Mouse (Mus musculus) stomach, embryonic 14.5 days (tissue): ENCODE measurements around the gene Nr3c2. TPM values are rescaled to one million over a fixed set of nuclear protein-coding genes. Genes with fewer than 3 reads are reported as not detected.

Experiments
- ATAC-seq: fragments of 200-750 bp; cut with Nextera tagmentation; 2 replicates; pipeline ENCODE4 v1.8.0; 2017; ENCODE audit warnings: low read depth, moderate TSS enrichment; ENCODE audit not compliant: insufficient number of reproducible peaks, insufficient read depth, low FRiP score
- H3K27ac ChIP-seq: fragments of 300-500 bp; sonication (generic); 2 replicates; pipeline ENCODE4 v1.5.1; 2014; ENCODE audit warnings: mild to moderate bottlenecking, low read length, moderate library complexity, mixed read lengths
- H3K27me3 ChIP-seq: fragments of 300-500 bp; sonication (generic); 2 replicates; pipeline ENCODE4 v1.6.1; 2014; ENCODE audit warnings: low read length, control low read depth, mixed read lengths; ENCODE audit not compliant: control insufficient read depth, insufficient read depth
- H3K36me3 ChIP-seq: fragments of 300-500 bp; sonication (generic); 2 replicates; pipeline ENCODE4 v1.6.1; 2014; ENCODE audit warnings: mild to moderate bottlenecking, control low read depth, low read length, moderate library complexity, mixed read lengths; ENCODE audit not compliant: control insufficient read depth, insufficient read depth
- H3K4me1 ChIP-seq: fragments of 300-500 bp; sonication (generic); 2 replicates; pipeline ENCODE4 v1.6.1; 2014; ENCODE audit warnings: low read length, control low read depth, mixed read lengths; ENCODE audit not compliant: control insufficient read depth, insufficient read depth
- H3K4me2 ChIP-seq: fragments of 300-500 bp; sonication (generic); replicated peaks from 2 replicates; pipeline ENCODE4 v1.6.1; 2014; ENCODE audit warnings: low read depth, low read length, control low read depth
- H3K4me3 ChIP-seq: fragments of 300-500 bp; sonication (generic); 2 replicates; pipeline ENCODE4 v1.5.1; 2014; ENCODE audit warnings: low read depth, low read length, control low read depth
- H3K9ac ChIP-seq: fragments of 300-500 bp; sonication (generic); replicated peaks from 2 replicates; pipeline ENCODE4 v1.6.1; 2014; ENCODE audit warnings: low read depth, mild to moderate bottlenecking, control low read depth, low read length, moderate library complexity, mixed read lengths
- H3K9me3 ChIP-seq: fragments of 300-500 bp; sonication (generic); 2 replicates; pipeline ENCODE4 v1.6.1; 2016; ENCODE audit warnings: low read depth, low read length, control low read depth; ENCODE audit not compliant: control insufficient read depth
- WGBS: fragments of 180-500 bp; shearing (Covaris S2); extraction: QIAGEN DNeasy Blood & Tissue Kit; methylation state at CpG from one replicate; pipeline ENCODE4 v1.1.7; 2014; 5-methylcytosine and 5-hydroxymethylcytosine counted together
- polyA plus RNA-seq: library from polyadenylated mRNA; unstranded; fragments of >200 nt; fragmentation: Nextera tagmentation; extraction: Ambion mirVana; gene quantifications from 2 replicates; pipeline ENCODE4 v1.2.1, GENCODE M21; 2014

The Nr3c2 gene
- polyA plus RNA-seq, 1 experiment from 2014 or later: 2.9 TPM

DNA sequence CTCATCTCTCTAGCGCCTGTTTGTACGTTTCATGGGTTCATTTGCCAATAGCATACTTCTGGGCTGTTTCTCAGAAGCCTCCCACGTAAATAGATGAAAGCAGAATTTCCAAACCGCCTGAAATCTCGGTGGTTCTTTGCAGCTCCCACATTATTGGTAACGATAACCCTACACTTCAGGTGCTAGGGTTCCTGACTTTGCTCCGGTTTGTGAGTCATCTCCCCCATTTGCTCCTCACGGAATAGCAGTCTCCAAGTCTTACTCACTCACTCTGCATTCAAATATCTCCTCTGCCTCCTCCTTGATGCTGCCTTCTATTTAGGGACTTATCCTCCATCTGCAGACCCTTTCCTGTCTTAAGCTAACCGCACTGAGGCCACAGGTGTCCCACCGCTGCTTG is 215.5 kb downstream of the Nr3c2 start:
- H3K4me3 ChIP-seq: no peak overlapping the region
- no peaks in the 10 kb centered on the region for H3K9me3 ChIP-seq
- no peaks in the 10 kb centered on the region for H3K4me1 ChIP-seq
- no peak overlapping the region for H3K4me2 ChIP-seq
- no peaks in the 10 kb centered on the region for H3K27me3 ChIP-seq
- no peak for ATAC-seq
- H3K36me3 ChIP-seq: no peaks in the 10 kb centered on the region
- 85% methylated on average over 10 of the region's 10 CpGs for WGBS
- no peak overlapping the region for H3K9ac ChIP-seq
- H3K27ac ChIP-seq: no peak overlapping the region

DNA sequence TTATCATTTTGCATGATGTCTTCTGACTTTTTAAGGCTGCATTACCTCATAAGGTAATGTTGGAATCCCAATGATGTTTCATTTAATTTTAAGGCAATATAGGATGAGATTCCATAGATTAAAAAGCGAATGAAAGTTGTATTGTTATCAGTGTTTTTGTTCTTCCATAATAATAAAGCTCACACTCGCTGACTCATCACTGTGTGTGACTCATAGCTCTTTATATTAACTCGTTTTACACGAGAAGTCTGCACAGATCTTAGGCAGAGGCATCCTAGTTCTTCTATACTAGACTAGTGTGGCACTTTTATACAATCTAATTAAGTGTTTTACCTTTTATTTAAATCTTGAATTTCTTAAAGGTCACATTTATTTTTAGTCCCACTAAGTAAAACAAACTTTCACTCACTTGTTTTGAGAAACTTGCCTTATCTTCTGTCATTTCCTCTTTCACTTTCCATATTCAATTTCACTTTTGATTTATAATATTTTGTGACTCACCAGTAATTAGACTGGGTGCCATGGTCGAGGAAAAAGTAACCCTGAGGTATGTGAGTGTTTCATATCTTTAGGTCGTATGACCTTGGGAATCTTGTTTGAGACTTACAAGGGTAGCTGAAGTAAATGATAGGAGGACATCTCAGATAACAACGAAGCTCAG is 217.3 kb downstream of the Nr3c2 start:
- H3K4me1 ChIP-seq: 0 out of 2 replicates have a peak, but pooled peaks cover 9% of the 10 kb centered on the region
- no peak for ATAC-seq
- H3K27ac ChIP-seq: no peak overlapping the region
- H3K9ac ChIP-seq: no peak overlapping the region
- 65% methylated on average over 7 of the region's 7 CpGs for WGBS
- H3K27me3 ChIP-seq: no peaks in the 10 kb centered on the region
- no peaks in the 10 kb centered on the region for H3K36me3 ChIP-seq
- no peak overlapping the region for H3K4me2 ChIP-seq
- H3K4me3 ChIP-seq: no peak overlapping the region
- H3K9me3 ChIP-seq: no peaks in the 10 kb centered on the region

DNA sequence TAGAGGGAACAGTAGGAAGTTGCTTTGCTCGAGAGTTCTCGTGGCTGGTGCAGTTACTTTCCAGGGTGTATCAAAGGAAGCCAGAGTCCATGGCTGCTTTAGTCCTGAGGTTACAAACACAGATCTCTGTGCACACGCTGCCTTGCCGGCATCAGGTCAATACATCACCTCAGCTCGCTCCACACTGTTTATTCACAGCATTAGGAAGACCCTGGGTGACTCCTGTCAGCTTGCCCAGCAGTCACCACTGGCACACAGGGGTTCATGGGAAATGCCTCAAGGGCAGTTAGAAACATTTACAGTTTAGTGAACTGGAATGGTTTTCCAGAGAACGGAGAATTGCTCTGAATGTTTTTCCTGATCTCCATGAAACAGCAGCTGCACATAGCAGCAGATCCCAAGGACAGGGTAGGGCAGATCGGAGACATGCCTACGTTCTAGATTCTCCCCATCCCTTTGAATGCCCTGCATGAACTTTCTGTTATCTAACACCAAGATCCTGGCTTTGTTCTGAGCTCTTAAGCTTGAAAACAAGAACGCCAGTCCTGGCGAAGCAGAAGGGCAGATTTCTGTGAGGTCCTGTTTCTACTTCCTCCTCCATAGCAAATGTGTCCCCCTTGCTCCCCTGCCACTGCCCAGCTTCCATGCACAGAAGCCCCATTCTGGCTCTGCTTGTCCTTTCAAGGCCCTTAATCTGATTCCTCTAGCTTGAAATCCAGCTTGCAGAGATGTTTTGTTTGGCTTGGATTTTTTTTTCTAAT is 221.7 kb downstream of the Nr3c2 start:
- Histone ChIP-seq H3K27ac (no peak overlapping the region), H3K27me3 (no peaks in the 10 kb centered on the region), H3K4me1 (0 out of 2 replicates have a peak, but pooled peaks cover 9% of the 10 kb centered on the region), H3K9ac (no peak overlapping the region), H3K4me3 (no peak overlapping the region), H3K36me3 (no peaks in the 10 kb centered on the region), H3K4me2 (no peak overlapping the region), H3K9me3 (no peaks in the 10 kb centered on the region)
- no peak for ATAC-seq
- 29% methylated on average over 10 of the region's 10 CpGs for WGBS

DNA sequence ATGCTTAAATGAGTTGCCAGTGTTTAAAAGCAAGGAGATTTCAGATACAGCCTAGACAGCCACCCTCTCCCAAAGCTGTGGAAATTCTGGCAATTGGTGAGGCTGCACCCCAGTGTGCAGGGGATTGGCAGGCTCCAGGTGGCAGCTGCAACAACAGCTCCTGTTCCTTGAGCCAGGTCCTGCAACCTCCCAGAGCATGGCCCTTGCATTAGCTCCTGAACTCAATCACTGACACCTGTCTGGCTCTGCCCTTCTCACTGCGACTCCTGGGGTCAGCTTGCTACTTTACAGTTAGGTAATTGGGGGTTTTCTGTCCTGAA is 222.3 kb downstream of the Nr3c2 start:
- no peak overlapping the region for H3K27ac ChIP-seq
- no peak overlapping the region for H3K4me3 ChIP-seq
- WGBS: 42% methylated on average over 1 of the region's 1 CpGs

DNA sequence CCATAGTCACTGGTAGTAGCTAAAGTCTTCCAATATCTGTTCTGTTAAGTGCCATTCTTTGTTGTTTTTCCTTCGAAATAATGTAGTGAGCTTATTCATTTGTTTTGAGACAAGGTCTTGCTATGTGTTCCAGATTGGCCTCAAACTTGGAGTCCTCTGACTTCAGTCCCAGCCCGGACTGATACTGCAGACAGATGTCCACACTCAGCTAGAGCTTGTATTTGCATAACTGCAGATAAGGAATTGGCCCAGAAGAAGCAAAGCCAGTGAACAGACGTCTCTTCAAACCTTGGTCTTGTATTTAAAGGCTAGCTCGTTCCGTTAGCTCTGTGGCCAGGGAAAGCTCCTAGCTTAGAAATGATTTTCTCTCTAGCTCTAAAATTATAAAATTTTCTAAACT is 223.1 kb downstream of the Nr3c2 start:
- ATAC-seq: no peak
- H3K9me3 ChIP-seq: no peaks in the 10 kb centered on the region
- H3K4me3 ChIP-seq: no peak overlapping the region
- no peak overlapping the region for H3K9ac ChIP-seq
- 50% methylated on average over 5 of the region's 5 CpGs for WGBS
- H3K4me1 ChIP-seq: 0 out of 2 replicates have a peak, but pooled peaks cover 9% of the 10 kb centered on the region
- no peak overlapping the region for H3K4me2 ChIP-seq
- no peaks in the 10 kb centered on the region for H3K36me3 ChIP-seq
- no peak overlapping the region for H3K27ac ChIP-seq
- no peaks in the 10 kb centered on the region for H3K27me3 ChIP-seq

More for the DNA sequence above, 222.3 kb downstream of the Nr3c2 start:
- Histone ChIP-seq H3K4me2 (no peak overlapping the region), H3K4me1 (0 out of 2 replicates have a peak, but pooled peaks cover 9% of the 10 kb centered on the region), H3K9ac (no peak overlapping the region), H3K36me3 (no peaks in the 10 kb centered on the region), H3K9me3 (no peaks in the 10 kb centered on the region), H3K27me3 (no peaks in the 10 kb centered on the region)
- no peak for ATAC-seq

DNA sequence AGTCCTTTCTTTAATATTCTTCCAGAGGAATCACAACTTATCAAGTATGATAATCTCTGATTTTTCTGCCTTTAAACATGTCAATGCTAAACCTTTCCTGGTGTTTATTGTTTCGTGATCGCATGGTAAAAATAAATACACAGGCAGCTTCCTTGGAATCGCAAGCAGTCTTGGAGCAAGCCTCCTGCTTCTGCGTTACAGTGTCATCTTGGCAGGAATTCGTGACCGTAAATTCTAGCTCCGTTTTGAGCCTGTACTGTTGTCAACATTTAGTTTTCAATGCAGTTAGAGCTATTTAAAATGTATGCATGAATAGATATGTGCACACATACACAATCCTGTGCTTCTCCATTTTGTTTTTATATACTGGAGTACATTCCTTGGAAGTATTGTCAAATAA is 226.5 kb downstream of the Nr3c2 start:
- Histone ChIP-seq H3K36me3 (no peaks in the 10 kb centered on the region), H3K9me3 (no peaks in the 10 kb centered on the region), H3K27me3 (no peaks in the 10 kb centered on the region), H3K4me1 (0 out of 2 replicates have a peak, but pooled peaks cover 8% of the 10 kb centered on the region), H3K9ac (no peak overlapping the region), H3K27ac (no peak overlapping the region), H3K4me2 (no peak overlapping the region), H3K4me3 (no peak overlapping the region)
- 91% methylated on average over 7 of the region's 7 CpGs for WGBS
- no peak for ATAC-seq

DNA sequence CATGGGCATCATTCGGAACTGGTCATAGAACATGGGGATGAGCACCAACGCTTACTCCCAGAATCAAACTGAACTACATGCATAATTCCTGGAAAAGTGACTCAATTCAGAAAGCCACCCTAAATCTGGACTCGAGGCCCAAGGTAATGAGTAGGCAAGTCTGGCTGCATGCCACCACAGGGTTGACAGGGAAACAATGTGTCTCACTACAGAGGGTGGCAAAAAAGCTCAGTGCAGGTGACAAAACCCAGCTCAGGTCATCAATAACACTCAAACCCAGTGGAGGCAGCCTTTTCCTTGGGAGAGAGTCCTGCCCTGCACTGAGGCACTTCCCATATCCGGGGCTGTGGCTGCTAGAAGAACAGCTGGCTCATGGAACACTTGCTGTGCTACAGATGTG is 228.8 kb downstream of the Nr3c2 start:
- no peak overlapping the region for H3K27ac ChIP-seq
- no peaks in the 10 kb centered on the region for H3K36me3 ChIP-seq
- no peak overlapping the region for H3K4me2 ChIP-seq
- no peak overlapping the region for H3K9ac ChIP-seq
- H3K4me1 ChIP-seq: no peaks in the 10 kb centered on the region
- H3K27me3 ChIP-seq: no peaks in the 10 kb centered on the region
- ATAC-seq: no peak
- no peaks in the 10 kb centered on the region for H3K9me3 ChIP-seq
- no peak overlapping the region for H3K4me3 ChIP-seq
- WGBS: 79% methylated on average over 4 of the region's 4 CpGs

DNA sequence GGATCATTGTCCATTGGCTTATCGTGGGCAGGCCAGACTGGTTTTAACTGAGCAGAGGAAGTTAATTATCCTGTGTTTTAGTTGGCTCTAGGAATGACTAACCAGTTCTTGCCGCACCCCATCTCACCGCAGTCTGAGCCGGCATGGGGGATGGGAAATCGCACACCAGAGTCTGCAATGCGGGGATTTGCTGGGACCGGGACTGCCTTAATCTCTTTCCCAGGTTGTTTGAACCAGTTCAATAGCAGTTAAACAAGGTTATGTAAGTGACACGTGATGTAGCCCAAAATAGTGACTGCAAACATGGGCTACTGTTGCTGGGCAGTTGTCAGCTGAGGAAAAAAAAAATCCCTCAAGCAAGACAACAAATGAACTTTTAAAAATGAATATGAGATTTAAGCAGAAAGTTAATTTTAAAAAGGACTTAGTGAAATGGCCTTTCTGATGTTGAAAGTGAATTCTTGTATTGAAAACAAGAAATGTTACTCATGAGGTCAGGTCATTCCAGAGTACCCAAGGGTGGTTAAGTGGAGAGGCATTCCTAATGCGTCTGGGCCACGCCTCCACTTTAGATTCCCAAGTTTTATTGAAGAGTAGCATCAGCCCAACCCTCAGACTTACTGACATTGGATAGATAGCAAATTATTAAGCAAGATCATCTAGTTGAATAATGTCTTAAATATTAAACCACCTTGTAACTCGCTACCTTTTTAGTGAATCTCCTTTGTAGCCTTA is 233.8 kb downstream of the Nr3c2 start:
- Histone ChIP-seq H3K4me1 (no peaks in the 10 kb centered on the region), H3K9me3 (0 out of 2 replicates have a peak, but pooled peaks cover 3% of the 10 kb centered on the region), H3K27ac (no peak overlapping the region), H3K27me3 (no peaks in the 10 kb centered on the region), H3K9ac (no peak overlapping the region), H3K36me3 (no peaks in the 10 kb centered on the region), H3K4me2 (no peak overlapping the region), H3K4me3 (no peak overlapping the region)
- ATAC-seq: peak; percentile 90
- WGBS: 35% methylated on average over 11 of the region's 11 CpGs
